Mouse (Mus musculus) spleen, adult 12 weeks (tissue): ENCODE results near the gene Bloc1s3.

Experiments
- DNase-seq: peaks from one replicate; pipeline ENCODE4 v3.0.0; 2022; ENCODE audit warnings: low spot score

Gene Bloc1s3

GRCm38 (mm10) chr7:19455186-19455585 is 53.0 kb downstream of the Bloc1s3 start:
- DNase-seq = no peak
